Mouse (Mus musculus) kidney, adult 11 months (tissue): ENCODE measurements around the gene Ccsap.
A peak's percentile ranks its signal among the peaks of the same experiment; 100 is the strongest.

Experiments used
- DNase-seq: peaks from one replicate; pipeline ENCODE4 v3.0.0; 2022

Gene Ccsap

DNA sequence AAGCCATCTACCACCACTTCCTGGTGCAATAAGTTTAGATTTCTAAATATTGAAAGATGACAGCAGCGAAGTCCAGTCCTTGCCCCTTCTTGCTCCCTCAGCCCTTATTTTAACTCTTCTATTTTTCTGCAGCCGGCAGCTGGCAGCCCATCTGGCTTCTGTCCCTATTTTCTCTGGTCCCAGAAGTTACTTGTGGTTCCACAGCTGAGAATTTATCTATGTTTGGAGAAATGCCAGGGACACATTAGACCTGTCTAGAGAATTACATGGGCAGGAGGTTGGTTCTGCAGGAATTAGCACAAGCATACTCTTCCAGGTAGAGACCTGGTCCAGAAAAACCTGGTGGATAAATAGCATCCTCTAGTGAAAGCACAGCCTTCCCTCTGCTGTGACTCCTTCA is 17.9 kb upstream of the Ccsap start:
- DNase-seq, result no peak

DNA sequence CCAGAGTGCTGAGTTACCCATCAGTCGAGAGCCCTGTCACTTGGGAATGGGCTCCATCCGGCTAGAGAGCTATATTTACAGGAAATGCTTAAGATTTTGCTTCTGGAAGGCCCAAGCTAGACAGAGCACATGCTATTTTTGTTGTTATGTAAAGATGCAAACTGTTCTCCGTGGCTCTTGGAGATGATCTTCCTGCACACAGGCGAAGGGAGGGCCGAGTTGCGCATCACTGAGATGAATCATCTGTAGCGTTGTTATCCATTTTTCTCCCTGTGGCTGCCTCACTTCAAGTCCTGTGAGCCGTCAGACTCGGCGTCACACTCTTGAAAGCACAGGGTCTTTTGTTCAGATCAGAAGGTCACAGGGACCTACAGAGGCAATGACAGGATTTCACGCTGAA is 14.3 kb upstream of the Ccsap start:
- no peak for DNase-seq

DNA sequence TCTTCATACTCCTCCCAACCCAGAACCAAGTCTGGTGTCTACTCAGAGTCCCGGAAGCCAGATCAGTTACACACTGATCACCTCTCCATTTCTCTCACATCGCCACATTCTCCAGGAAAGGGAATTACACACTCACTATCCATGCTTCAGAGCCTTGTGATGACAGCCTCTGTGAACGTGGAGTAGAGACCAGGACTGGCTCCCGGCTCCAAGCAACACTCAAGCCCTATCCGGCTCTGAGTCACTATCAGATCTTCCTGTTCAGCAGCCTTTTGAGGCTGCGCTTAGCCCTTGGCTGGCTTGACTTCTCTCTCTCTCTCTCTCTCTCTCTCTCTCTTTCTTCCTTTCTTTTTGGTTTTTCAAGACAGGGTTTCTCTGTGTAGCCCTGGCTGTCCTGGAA is 13.4 kb upstream of the Ccsap start:
- no peak for DNase-seq

DNA sequence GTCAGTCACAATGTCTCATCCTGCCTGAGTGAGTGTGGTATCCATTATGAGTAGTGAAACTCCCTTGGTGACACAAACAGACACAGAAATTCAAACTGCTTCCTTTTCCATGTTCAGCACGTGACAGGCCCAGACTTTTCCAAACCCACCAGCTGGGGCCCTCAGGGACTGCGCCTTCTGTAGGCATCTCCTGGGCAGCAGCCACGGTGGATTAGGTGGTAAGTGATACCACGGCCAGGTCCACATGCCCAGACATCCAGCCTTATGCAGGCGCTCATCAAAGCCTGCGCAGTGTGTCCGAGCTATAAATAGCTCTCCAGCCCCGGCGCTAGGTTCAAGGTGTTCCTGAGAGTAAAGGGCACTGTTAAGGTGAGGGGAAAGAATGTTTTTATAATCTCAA is 12.0 kb upstream of the Ccsap start:
- DNase-seq, result no peak

DNA sequence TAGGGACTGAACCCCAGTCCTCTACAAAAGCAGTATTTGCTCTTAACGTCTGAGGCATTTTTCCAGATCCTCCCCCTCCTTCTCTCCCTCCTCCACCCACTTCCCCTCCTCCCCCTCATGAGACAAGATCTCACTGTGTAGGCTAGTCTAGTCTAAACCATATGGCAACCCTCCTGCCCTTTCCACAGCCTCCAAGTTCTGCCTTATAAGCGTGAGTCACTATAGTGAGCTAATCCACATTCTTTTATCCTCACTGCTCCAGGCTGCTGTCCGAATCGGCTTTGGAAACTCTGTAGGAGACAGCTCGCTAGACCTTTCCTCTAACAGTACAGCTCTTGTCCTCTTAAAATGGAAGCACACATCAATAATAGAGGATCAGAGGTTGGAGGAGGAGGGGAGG is 7.0 kb upstream of the Ccsap start:
- DNase-seq, result no peak

DNA sequence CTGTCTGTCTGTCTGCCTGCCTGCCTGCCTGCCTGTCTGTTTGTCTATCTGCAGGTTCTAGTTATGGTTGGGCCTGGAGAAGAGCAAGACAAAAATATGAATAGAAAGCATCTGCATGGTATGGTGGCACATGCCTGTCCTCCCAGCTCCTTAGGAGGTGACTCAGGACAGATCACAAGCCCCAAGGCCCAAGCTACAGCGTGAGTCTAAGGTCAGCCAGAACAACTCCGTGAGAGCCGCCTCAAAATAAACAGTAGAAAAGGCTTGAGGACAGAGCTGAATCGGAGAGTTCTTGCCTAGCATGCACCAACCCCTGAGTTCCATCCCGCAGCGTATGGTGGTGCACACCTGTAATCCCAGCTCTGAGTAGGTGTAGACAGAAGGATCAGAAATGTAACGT is 5.8 kb upstream of the Ccsap start:
- no peak for DNase-seq

DNA sequence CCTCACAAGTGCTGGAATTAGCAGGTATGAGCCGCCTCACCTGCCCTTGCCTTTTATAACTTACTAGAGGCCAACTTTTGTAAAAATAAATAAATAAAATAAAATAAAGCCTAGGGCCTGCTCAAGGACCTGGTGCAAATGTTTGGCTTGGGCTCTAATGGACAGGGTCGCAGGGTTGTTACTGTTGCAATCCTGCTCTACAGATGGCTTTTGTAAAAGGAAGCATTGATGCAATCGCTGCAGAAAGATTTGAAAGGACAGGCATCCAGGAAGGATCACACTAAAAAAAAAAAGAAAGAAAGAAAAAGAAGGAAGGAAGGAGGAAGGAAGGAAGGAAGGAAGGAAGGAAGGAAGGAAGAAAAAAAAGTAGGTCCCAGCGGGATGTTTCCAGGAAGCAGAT is 377 bp upstream of the Ccsap start:
- no peak for DNase-seq

DNA sequence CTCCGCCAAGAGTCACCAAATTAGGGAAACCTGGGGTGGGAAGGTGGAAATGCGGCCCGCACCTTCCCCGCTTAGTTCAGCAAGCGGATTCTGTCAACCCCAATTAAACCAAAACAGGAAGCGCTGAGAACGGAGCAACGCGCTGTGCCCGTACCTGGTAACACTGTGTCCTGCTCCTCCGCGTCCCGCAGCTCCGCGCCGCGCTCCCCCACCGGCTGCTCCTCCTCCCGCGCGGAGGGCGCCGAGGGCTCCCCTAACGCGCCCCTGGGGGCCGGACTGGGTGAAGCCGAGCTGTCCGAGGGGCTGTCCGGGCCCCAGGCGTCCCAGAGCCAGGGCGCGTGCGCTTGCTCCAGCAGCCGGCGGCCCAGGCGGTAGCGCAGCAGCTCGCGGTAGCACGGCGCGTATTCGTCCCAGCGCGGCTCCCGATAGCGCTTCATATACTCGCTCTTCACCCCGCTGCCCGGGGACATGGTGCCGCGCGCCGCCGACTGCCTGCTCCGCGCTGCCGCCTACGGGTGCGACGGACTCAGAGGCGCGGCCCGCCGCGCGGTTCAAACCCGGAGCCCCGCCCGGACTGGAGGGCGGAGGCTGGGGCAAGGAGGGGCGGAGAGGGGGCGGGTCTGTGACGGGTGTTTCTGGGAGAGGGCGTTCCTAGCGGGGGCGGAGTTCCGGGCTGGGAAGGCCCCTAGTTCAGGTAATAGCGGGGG is 915 bp downstream of the Ccsap start:
- peak; percentile 87 for DNase-seq

DNA sequence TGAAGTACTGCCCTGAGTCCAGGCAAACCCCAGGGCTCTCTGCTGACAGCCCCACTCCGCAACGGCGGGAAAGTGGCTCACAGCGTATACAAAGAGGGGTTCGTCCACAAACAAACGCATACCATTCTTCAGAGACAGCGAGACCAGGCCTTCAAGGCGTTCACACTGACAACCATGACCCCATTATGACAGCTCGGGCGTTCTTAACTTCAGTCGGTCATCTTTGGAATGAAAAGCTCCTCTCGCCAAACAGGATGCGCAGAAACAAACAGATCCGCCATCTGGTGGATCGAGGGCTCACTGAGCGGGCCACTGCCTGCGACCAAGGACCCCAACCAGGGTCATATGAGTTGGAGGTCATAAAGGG is 1.5 kb downstream of the Ccsap start:
- peak; percentile 6 for DNase-seq

DNA sequence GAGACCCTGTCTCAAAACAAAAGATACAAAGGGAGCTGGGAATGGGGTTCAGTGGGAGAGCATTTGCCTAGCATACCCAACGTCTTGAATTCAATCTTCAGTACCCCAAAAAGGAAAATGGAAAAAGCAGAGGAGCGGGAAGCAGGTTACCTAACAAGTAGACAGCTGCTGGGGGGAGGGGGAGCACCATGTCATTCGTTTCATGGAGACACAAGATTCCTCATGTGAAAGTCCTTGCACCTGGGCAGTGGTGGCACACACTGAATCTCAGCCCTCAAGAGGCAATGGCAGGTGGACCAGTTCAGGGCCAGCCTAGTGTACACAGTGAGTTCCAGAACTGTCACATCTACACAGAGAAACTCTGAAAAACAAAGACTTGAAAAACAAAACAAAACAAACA is 2.6 kb downstream of the Ccsap start:
- DNase-seq, result no peak

DNA sequence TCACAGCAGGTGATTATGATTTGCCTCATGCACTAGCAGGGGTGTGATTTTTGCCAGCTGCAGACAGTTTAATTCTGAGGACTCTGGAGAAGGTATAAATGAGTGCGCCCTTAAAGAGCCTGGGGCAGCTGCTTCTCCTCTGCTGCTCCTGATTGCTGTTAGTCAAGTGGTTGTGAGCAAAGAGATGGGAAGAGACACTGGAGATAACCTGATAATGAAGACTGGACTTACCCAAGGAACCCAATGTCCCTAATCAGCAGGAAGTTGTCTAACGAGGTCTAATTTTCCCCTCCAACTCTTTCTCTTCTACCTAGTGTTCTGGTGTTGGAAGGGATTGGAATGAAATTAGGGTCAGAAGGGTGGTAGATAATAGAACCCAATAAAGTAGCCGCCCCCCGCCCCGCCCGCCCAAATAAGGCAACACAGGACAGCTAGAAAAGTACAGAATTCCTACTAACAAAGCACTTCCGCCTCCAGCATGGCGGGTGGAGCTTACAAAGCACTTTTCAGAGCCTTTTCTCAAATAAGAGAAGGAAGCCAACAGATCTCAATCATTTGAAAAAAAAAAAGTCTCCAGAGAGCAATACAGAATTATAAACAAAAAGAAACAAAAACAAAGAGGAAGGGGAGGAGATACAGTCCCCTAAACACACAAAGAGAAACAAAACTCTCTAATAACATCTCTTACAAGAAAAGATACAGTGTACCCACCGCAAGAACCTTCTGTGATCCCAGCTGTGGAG is 5.1 kb downstream of the Ccsap start:
- no peak for DNase-seq

DNA sequence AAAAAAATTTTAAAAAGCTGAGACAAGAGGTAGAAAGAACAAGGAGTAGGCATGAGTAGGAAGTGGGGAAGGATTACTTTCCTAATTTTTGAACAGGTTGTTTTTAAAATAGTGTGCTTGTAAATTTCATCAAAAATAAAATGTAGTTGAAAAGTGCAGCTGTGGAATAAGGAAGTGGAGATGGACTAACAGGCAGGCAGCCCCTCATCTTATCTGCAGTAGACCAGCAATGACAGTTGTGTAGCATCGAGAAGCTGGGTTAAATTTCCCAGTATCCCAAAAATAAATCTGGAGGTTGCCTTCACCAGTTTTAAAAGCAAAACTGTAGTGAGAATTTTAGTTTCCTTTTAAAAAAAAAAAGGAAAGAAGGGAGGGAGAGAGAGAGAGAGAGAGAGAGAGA is 5.8 kb downstream of the Ccsap start:
- DNase-seq, result no peak

DNA sequence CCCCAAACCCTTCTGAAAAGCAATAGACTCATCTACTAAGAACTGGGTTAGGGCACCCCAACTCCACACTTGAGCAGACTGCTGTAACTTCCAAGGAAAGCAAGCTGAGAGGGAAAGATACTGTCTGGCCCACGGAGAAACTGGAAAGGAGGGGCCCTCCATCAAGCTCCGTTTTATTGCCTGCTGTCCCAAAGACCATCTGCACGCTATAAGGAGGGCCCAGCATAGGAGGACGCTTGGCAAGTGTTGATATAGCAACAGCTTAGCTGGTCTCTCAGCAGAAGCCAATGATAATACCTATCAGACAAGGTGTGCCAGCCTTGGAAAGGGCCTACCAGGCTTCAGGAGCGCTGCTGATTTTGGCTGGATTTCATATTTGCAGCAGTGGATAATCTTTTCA is 8.4 kb downstream of the Ccsap start:
- no peak for DNase-seq

DNA sequence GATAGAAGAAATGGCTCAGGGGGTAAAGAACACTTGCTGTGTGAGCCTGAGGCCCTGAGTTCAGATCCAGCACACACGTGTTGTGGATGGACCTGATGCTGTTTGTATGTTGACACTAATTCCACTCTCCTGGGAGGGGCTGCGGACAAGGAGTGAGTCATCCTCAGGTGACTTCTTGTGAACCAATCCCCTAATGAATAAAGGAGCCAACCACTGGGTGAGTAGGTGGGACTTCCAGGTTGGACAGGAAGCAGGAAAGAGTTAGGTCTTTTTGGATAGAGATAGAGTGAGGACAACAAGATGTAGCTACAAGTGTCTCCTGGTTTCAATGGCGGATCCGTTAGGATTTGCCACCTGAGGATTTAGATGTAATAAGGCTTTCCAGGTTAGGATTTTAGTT is 10.7 kb downstream of the Ccsap start:
- DNase-seq, result no peak

DNA sequence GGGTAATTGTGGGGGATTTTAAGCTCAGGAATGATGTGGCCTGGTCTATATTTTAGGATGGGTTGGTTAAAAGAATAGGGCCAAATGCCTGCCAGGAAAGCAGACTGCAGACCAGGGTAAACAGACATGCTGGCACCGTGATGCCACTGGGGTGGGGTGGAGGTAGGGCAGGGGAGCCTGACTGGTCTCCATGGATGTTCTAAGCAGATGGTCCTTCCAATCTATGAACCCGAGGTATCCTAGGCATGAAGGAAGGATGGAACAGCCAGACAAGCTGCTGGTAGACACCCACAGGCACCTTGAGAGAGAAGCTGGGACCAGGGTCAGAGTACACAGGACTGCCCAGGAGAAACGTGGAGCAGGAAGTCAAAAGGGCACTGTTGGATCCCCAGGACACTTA is 12.5 kb downstream of the Ccsap start:
- DNase-seq, result no peak

DNA sequence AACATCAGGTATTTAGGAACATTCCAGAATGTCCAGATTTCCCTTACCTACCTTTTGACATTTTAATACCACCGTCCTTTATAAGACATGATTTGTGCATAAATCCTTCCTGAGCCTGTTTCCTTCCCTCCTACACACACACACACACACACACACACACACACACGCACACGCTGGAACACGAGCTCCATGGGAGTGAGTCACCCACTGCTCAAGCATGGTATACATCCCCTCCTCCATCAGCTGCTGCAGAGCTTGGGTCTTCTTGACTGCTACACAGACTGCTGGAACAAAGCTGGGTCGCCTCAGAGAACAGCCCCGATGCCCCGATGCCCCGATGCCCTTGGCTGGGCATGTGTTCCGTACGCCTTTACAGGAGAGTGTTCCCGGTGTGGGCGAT is 13.5 kb downstream of the Ccsap start:
- DNase-seq, result no peak

DNA sequence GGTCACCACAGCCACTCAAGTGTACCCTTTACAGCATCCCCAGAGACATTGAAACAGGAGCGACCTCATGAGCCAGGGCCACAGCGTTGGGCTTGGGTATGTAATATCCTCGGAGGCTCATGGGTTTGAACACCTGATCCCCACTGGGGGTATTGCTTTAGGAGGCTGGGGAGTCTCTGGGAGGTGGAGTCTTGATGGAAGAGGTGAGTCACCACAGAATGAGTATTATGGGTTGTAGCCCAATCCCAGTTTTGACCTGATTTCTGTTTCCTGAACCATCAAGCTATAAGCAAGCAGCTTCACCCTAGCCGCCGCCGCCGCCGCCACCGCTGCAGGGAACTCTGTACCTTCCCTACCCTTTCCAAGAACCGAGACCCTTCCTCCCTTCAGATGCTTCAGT is 14.0 kb downstream of the Ccsap start:
- no peak for DNase-seq

DNA sequence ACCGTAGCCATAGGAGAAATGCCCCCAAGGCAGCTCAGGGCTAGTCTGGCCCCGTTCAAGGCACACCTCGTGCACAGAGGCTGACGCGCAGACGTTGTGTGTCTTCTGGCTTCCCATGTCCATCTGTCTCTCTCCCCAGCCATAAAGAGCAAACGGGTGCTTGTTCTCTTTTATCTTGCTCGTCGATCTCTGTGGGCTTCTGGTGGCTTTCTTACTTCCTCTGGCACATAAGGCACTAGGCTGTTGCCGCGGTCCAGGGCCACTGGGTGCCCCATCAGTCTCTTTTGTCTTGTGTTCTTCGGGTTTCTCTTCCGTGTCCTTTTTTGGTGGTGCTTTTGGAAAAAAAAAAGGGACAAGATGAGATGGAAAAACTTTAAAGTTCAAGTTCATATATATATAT is 14.9 kb downstream of the Ccsap start:
- DNase-seq, result no peak

DNA sequence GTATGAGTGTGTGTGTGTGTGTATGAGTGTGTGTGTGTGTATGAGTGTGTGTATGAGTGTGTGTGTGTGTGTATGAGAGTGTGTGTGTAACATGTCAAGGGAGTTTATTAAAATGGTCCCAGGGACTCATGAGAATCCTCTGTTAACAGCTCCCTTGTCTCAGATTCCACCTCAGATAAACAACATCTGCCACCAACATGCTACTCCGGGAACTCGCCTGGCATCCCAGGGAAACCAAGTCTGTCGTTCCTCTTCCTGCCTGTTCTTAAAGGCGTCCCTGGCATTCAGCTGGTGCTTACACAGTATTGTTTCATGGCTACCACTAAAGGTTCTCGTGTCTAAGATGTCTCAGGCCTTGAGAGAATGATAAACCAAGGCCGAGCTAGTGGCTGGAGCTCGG is 15.7 kb downstream of the Ccsap start:
- no peak for DNase-seq

DNA sequence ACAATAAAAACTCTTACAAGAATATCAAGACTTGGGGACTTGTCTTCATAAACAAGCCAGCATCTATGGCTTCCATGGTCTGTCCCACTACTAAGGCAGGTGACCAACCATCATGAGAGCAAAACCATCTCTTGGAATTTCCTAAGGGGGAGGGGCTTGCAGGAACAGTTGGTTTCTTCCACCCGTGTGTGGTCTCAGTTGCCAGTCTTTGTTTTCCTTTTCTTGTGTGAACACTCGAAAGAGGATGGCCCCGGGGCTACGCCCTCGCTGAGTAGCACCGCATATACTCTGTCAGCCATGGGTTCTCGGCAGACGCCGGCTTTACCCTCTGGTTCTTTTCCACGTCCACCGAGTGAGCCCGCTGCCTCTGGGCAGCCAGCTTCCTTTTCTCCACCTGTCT is 17.9 kb downstream of the Ccsap start:
- no peak for DNase-seq

DNA sequence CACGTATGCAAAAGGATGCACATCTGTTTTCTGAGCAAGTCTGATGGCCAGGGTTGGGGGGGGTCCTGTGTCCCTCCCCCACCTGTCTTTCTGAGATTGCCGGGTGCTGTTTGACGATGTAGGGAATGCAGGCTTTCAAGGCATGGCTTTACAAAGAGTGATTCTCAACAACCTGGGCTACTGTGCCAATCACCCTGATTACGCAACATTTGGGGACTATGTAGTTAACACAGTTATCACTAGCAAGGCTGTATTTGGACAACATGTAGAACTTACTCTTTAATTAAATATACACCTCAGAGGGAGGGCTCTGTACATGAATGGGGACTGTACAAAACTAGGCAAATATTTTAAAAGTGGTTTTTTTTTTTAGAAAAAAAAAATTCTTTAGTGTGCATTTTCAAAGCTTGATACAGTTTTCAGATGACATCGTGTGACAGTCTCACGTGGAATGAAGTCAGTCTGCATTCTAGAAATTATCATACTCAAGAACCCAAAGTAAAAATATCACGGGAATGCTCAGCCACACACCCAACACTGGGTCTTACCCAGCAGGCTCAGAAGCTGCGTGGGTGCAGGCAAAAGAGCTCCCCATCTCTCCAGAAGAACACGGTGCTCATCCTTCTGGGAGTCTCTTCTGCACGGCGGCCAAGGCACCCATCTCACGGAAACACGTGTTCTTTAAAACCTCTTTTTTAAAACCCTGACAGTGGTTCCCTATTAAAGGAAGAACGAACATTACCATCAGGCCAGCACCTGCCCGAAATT is 19.2 kb downstream of the Ccsap start:
- DNase-seq, result no peak

DNA sequence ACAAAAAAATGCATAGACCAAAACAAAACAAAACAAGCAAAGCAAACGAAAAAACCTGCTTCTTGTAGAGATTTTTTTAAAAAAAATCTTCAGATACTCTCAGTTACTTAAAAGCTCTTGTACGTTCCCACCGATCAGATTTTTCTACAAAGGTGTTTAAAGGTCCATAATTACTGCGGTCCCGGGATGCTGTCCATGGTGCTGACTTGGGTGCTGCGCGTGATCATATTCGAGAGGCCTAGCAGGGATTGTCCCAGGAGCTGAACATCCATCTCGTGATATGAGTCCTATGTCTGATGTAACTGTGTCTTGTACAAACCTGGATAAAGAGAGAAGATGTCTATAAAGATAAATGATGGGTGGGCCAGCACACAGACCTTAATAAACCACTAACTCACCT is 21.5 kb downstream of the Ccsap start:
- no peak for DNase-seq

DNA sequence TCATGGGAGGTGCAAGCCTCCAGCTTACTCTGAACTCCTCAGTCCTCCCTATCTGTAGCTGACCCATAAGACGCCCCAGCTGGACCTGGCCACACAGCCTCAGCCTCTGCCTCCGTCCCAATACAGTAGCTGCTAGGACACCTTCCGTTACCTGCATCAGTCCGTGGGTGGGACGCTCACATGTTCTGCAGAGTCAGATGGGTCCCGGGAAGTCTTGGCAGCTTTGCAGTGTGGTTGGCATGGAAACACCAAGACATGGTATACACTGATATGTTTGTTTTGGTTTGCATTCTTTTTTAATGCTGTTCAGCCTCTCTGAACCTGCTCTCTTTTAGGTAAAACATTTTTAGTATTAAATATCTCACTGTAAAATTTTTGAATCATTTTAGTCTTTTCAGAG is 23.7 kb downstream of the Ccsap start:
- DNase-seq, result no peak

DNA sequence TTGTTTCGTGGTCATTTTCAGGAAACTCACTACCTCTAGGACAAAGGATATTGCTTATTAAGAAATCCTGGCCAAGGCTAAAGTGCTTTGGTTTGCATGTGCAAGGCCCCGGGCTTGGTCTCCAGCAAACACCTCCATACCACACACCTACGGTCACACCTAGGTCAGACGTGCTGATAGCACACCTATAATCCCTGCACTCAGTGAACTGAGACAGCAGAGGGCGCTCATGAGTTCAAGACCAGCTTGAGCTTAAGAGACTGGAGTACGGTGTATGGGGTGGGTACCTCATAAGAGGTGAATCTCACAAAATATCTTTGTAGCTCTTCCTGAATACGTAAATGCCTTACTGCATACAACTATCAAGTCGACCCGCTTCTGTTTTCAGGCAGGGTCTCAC is 24.6 kb downstream of the Ccsap start:
- peak; percentile 27 for DNase-seq
